Mouse (Mus musculus) liver, postnatal 0 days (tissue): ENCODE results near the gene Chd9. TPM values are rescaled to one million over a fixed set of nuclear protein-coding genes. Genes with fewer than 3 reads are reported as not detected.

ENCODE experiments used
- ATAC-seq: fragments of 200-750 bp; cut with Nextera tagmentation; 2 replicates; pipeline ENCODE4 v1.8.0; 2017; ENCODE audit warnings: mild to moderate bottlenecking, moderate library complexity
- DNase-seq: peaks from one replicate; pipeline ENCODE4 v3.0.0-alpha.2; 2016
- H3K27ac ChIP-seq: fragments of 300-500 bp; sonication (generic); 2 replicates; pipeline ENCODE4 v1.5.1; 2014; ENCODE audit warnings: antibody characterized with exemption, moderate library complexity, mild to moderate bottlenecking, low read depth
- H3K27me3 ChIP-seq: fragments of 300-500 bp; sonication (generic); 2 replicates; pipeline ENCODE4 v1.6.1; 2014; ENCODE audit warnings: low read length, control low read depth, mixed read lengths; ENCODE audit not compliant: insufficient read depth
- H3K36me3 ChIP-seq: fragments of 300-500 bp; sonication (generic); replicated peaks from 2 replicates; pipeline ENCODE4 v1.6.1; 2014; ENCODE audit warnings: mild to moderate bottlenecking, control low read depth, low read length, moderate library complexity, mixed read lengths; ENCODE audit not compliant: insufficient read depth
- H3K4me1 ChIP-seq: fragments of 300-500 bp; sonication (generic); 2 replicates; pipeline ENCODE4 v1.6.1; 2014; ENCODE audit warnings: antibody characterized with exemption, mild to moderate bottlenecking, control low read depth; ENCODE audit not compliant: insufficient read depth
- H3K4me2 ChIP-seq: fragments of 300-500 bp; sonication (generic); 2 replicates; pipeline ENCODE4 v1.6.1; 2014; ENCODE audit warnings: low read depth, mild to moderate bottlenecking, low read length, moderate library complexity, mixed read lengths
- H3K4me3 ChIP-seq: fragments of 300-500 bp; sonication (generic); 2 replicates; pipeline ENCODE4 v1.5.1; 2014; ENCODE audit warnings: low read depth, low read length
- H3K9ac ChIP-seq: fragments of 300-500 bp; sonication (generic); replicated peaks from 2 replicates; pipeline ENCODE4 v1.6.1; 2014; ENCODE audit warnings: mild to moderate bottlenecking, moderate library complexity
- H3K9me3 ChIP-seq: fragments of 300-500 bp; sonication (generic); 2 replicates; pipeline ENCODE4 v1.6.1; 2016; ENCODE audit warnings: mild to moderate bottlenecking, control low read depth, low read length, mixed read lengths
- CTCF ChIP-seq: sonication (generic); IDR thresholded peaks from 2 replicates; pipeline ENCODE4 v1.5.1; 2016; ENCODE audit warnings: antibody characterized with exemption, low read depth
- EP300 ChIP-seq: IDR thresholded peaks from 2 replicates; pipeline ENCODE4 v1.6.1; 2016; ENCODE audit warnings: antibody characterized with exemption, low read depth, mild to moderate bottlenecking
- WGBS: fragments of 180-500 bp; shearing (Covaris S2); extraction: QIAGEN DNeasy Blood & Tissue Kit; methylation state at CpG from one replicate; pipeline ENCODE4 v1.1.7; 2014; ENCODE audit not compliant: insufficient replicate concordance; 5-methylcytosine and 5-hydroxymethylcytosine counted together
- polyA plus RNA-seq: library from polyadenylated mRNA; unstranded; fragments of >200 nt; fragmentation: Nextera tagmentation; extraction: Ambion mirVana; gene quantifications from 2 replicates; pipeline ENCODE4 v1.2.1, GENCODE M21; 2015

The Chd9 gene
- polyA plus RNA-seq, 1 experiment from 2014 or later = 32.2 TPM

- TF ChIP-seq EP300 (peak; percentile 48; the same call in 1 of the 2 replicates), CTCF (no peak)
- Histone ChIP-seq H3K27ac (peak within 1 kb of the TSS; percentile 99), H3K4me2 (peak within 1 kb of the TSS; percentile 91), H3K4me1 (peaks cover 14% of the 10 kb centered on the region), H3K36me3 (0 out of 2 replicates have a peak, but pooled peaks cover 3% of the 10 kb centered on the region), H3K9me3 (no peaks in the 10 kb centered on the region), H3K27me3 (no peaks in the 10 kb centered on the region), H3K4me3 (peak within 1 kb of the TSS; percentile 94), H3K9ac (peak within 1 kb of the TSS; percentile 98)
- under 1% methylated on average over 25 of the region's 25 CpGs for WGBS
- DNase-seq = peak; percentile 94
- ATAC-seq = peak; percentile 93
These were observed 241.7 kb downstream of the Chd9 start, which contains the start of gene Rbl2 for GRCm38 (mm10) chr8:91069834-91070233. Rbl2 (plus strand) TSS chr8:91070057.

- peak overlapping the region; percentile 91 for H3K4me2 ChIP-seq
- H3K4me1 ChIP-seq = peaks cover 14% of the 10 kb centered on the region
- WGBS = under 1% methylated on average over 34 of the region's 34 CpGs
- no peaks in the 10 kb centered on the region for H3K9me3 ChIP-seq
- no peaks in the 10 kb centered on the region for H3K27me3 ChIP-seq
- peaks cover 5% of the 10 kb centered on the region; the same call in 1 of the 2 replicates for H3K36me3 ChIP-seq
- peak overlapping the region; percentile 98 for H3K9ac ChIP-seq
- DNase-seq = peak; percentile 81
- ATAC-seq = peak; percentile 86
- peak overlapping the region; percentile 99 for H3K27ac ChIP-seq
- TF ChIP-seq CTCF (no peak), EP300 (0 out of 2 replicates have a peak, but pooled peaks have one; percentile 13)
- peak overlapping the region; percentile 94 for H3K4me3 ChIP-seq
These were observed 242.2 kb downstream of the Chd9 start for GRCm38 (mm10) chr8:91070275-91070859.

- Histone ChIP-seq H3K27ac (no peak overlapping the region), H3K9ac (no peak overlapping the region), H3K9me3 (no peaks in the 10 kb centered on the region), H3K36me3 (peaks cover 27% of the 10 kb centered on the region), H3K4me2 (no peak overlapping the region), H3K4me3 (no peak overlapping the region), H3K4me1 (peaks cover 5% of the 10 kb centered on the region; the same call in 1 of the 2 replicates), H3K27me3 (no peaks in the 10 kb centered on the region)
- WGBS = 63% methylated on average over 12 of the region's 12 CpGs
- no peak for ATAC-seq
- TF ChIP-seq EP300 (no peak), CTCF (no peak)
- DNase-seq = no peak
These were observed 249.1 kb downstream of the Chd9 start for GRCm38 (mm10) chr8:91077077-91077867.

DNA sequence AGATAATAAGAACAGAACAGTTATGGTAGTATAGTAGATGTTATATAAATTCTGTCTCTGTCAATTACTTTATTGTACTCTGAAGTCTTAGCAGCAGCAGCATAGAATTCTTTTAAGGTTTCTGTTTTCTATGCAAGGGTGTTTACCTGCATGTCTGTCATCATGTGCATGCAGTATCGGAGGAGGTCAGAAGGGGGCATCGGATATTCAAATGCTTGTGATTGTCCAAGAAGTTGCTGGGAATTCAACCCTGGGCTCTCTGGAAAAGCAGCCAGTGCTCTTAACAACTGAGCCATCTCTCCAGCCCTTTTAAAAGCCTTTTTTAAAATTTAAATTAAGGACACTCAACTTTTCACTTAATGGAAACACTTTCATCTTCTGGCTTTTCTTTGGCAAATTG is 251.5 kb downstream of the Chd9 start:
- Histone ChIP-seq H3K27me3 (no peaks in the 10 kb centered on the region), H3K4me1 (peaks cover 6% of the 10 kb centered on the region; the same call in 1 of the 2 replicates), H3K36me3 (peaks cover 35% of the 10 kb centered on the region), H3K4me3 (no peak overlapping the region), H3K4me2 (no peak overlapping the region), H3K27ac (no peak overlapping the region), H3K9ac (no peak overlapping the region), H3K9me3 (no peaks in the 10 kb centered on the region)
- 91% methylated on average over 2 of the region's 2 CpGs for WGBS
- no peak for ATAC-seq
- TF ChIP-seq CTCF = 0 out of 2 replicates have a peak, but pooled peaks have one; percentile 11
- no peak for TF ChIP-seq EP300
- no peak for DNase-seq

DNA sequence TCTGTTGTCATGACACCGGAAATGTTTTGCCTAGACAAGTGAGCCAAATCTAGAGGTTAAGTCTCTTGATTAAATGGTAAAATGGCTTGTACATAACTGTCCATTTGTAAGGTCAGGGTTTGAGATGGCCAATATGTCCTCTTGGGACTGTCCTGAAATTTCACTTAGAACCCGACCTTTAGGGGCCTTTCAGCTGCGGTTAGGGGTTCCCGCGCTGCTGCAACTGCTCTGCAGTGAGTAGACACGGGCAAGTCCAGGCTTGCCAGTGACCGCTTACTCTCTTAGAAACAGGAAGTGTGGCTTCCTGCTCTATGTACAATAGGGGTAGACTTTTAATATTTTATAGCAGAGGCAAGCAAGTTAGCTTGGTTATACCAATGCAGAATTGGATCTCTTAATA is 253.8 kb downstream of the Chd9 start:
- Histone ChIP-seq H3K27ac (peak overlapping the region; percentile 25; the same call in 1 of the 2 replicates), H3K36me3 (peaks cover 32% of the 10 kb centered on the region), H3K27me3 (no peaks in the 10 kb centered on the region), H3K9ac (no peak overlapping the region), H3K4me2 (no peak overlapping the region; the same call in 1 of the 2 replicates), H3K4me3 (no peak overlapping the region), H3K4me1 (peaks cover 6% of the 10 kb centered on the region; the same call in 1 of the 2 replicates), H3K9me3 (no peaks in the 10 kb centered on the region)
- DNase-seq (no peak), ATAC-seq (0 out of 2 replicates have a peak, but pooled peaks have one; percentile 33)
- WGBS = 33% methylated on average over 7 of the region's 7 CpGs
- no peak for TF ChIP-seq EP300
- no peak for TF ChIP-seq CTCF

- H3K36me3 ChIP-seq = peaks cover 31% of the 10 kb centered on the region
- H3K4me3 ChIP-seq = no peak overlapping the region
- no peak overlapping the region for H3K9ac ChIP-seq
- ATAC-seq (no peak), DNase-seq (no peak)
- H3K27ac ChIP-seq = no peak overlapping the region
- no peaks in the 10 kb centered on the region for H3K9me3 ChIP-seq
- no peaks in the 10 kb centered on the region for H3K27me3 ChIP-seq
- TF ChIP-seq EP300 (no peak), CTCF (no peak)
- 66% methylated on average over 12 of the region's 12 CpGs for WGBS
- no peak overlapping the region for H3K4me2 ChIP-seq
- H3K4me1 ChIP-seq = peaks cover 6% of the 10 kb centered on the region; the same call in 1 of the 2 replicates
These were observed 254.3 kb downstream of the Chd9 start for GRCm38 (mm10) chr8:91082428-91082827.
